Mouse (Mus musculus) CH12.LX (cell line): ENCODE measurements around the gene Prss27.

Experiments used
- BHLHE40 ChIP-seq: IDR thresholded peaks from 2 replicates; pipeline ENCODE4 v1.6.1; 2011; ENCODE audit warnings: mild to moderate bottlenecking, low read depth, low read length, improper control_type of control experiment
- EP300 ChIP-seq: IDR thresholded peaks from 2 replicates; pipeline ENCODE4 v1.6.1; 2011; ENCODE audit warnings: low read length, improper control_type of control experiment
- ETS1 ChIP-seq: conservative IDR thresholded peaks from 2 replicates; pipeline ENCODE4 v1.6.1; 2012; ENCODE audit warnings: low read depth, mild to moderate bottlenecking, inconsistent platforms, low read length, improper control_type of control experiment, moderate library complexity
- GABPA ChIP-seq: IDR thresholded peaks from 2 replicates; pipeline ENCODE4 v1.6.1; 2012; ENCODE audit warnings: low read depth, low read length, improper control_type of control experiment, inconsistent platforms; ENCODE audit not compliant: insufficient replicate concordance
- HCFC1 ChIP-seq: IDR thresholded peaks from 2 replicates; pipeline ENCODE4 v1.6.1; 2012; ENCODE audit warnings: low read depth, mild to moderate bottlenecking, inconsistent platforms, low read length, improper control_type of control experiment
- PAX5 ChIP-seq: IDR thresholded peaks from 2 replicates; pipeline ENCODE4 v1.6.1; 2012; ENCODE audit warnings: low read length, inconsistent platforms, mixed read lengths
- POLR2A ChIP-seq: IDR thresholded peaks from 2 replicates; pipeline ENCODE4 v1.6.1; 2011; ENCODE audit warnings: low read depth, mild to moderate bottlenecking, improper control_type of control experiment, low read length

GRCm38 (mm10) chr17:24009617-24010016, 28.3 kb upstream of the Prss27 start:
- TF ChIP-seq HCFC1 (no peak), GABPA (no peak), BHLHE40 (no peak), ETS1 (no peak), PAX5 (no peak), POLR2A (no peak), EP300 (no peak)
